Mouse (Mus musculus) left cerebral cortex, postnatal 14 days (tissue): ENCODE results near the gene Gzmn. TPM values are rescaled to one million over a fixed set of nuclear protein-coding genes. Genes with fewer than 3 reads are reported as not detected.

Experiments
- total RNA-seq, 2 experiments: library from RNA; stranded (reverse); gene quantifications; 2 replicates each; pipeline ENCODE4 v1.2.3; 2021

Gzmn gene
- total RNA-seq, 2 experiments from 2014 or later = not detected

Other genes with a start within 250 kb of the Gzmn start
- not detected for gene Cma1, start 229.9 kb downstream of the Gzmn start, total RNA-seq
- not detected for gene Cma2, start 223.6 kb downstream of the Gzmn start, total RNA-seq
- not detected for gene Mcpt1, start 156.6 kb downstream of the Gzmn start, total RNA-seq
- gene Mcpt9, start 144.1 kb downstream of the Gzmn start, total RNA-seq = not detected
- gene Mcpt2, start 132.6 kb downstream of the Gzmn start, total RNA-seq = not detected
- not detected for gene Mcpt4, start 112.3 kb downstream of the Gzmn start, total RNA-seq
- not detected for gene Mcpt8, start 89.3 kb downstream of the Gzmn start, total RNA-seq
- not detected for gene Ctsg, start 72.0 kb downstream of the Gzmn start, total RNA-seq
- gene Gzme, start 54.0 kb downstream of the Gzmn start, total RNA-seq = not detected
- not detected for gene Gzmd, start 42.0 kb downstream of the Gzmn start, total RNA-seq
- gene Gzmg, start 15.0 kb downstream of the Gzmn start, total RNA-seq = not detected
- not detected for gene Gzmf, start 36.8 kb upstream of the Gzmn start, total RNA-seq
- not detected for gene Gzmc, start 60.1 kb upstream of the Gzmn start, total RNA-seq
- not detected for gene Gzmb, start 87.7 kb upstream of the Gzmn start, total RNA-seq
- gene Atp12a, start 190.5 kb upstream of the Gzmn start, total RNA-seq = under 1 TPM; 0.19 to 0.24 TPM
- gene Rnf17, start 228.0 kb upstream of the Gzmn start, total RNA-seq = 1 to 10 TPM in 1 of 2 experiments, under 1 TPM in 1; 0.47 to 1.0 TPM